Mouse (Mus musculus): ENCODE measurements around the gene Zbtb16.

DNA sequence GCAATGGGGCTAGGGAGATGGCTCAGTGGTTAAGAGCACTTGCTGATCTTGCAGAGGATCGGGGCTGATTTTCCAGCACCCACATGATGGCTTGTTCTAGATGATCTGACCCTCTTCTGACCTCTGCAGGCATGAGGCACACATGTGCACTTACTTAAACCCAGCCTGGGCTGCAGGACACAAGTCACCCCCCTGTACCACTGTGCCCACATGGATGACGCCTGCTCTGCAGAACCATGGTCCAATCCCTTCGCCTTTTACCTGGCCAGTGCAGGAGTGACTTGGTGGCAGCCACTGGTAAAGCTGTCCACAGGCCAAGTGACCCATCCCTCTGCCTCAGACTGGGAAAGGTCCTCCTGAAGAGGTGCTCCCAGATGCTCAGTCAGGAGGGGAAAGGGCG is 67.1 kb downstream of the Zbtb16 start:
- TF ChIP-seq ZC3H11A (IDR thresholded peaks at IDR 0.05; ENCODE audit: borderline replicate concordance, low read depth, low read length): no peak
- TF ChIP-seq MAFK (IDR thresholded peaks at IDR 0.05; ENCODE audit: insufficient read depth, low read depth, low read length): no peak
- no peak for TF ChIP-seq ZNF384 (IDR thresholded peaks at IDR 0.05; ENCODE audit: low read depth, low read length)
- TF ChIP-seq HCFC1 (IDR thresholded peaks at IDR 0.05; ENCODE audit: borderline replicate concordance, insufficient read depth, low read length): no peak
- no peak for TF ChIP-seq CHD2 (IDR thresholded peaks at IDR 0.05; ENCODE audit: low read depth, low read length)
